Mouse (Mus musculus) heart, adult 2 months (tissue): Measurements from ENCODE around the gene Mybpc1. TPM values are rescaled to one million over a fixed set of nuclear protein-coding genes. Genes with fewer than 3 reads are reported as not detected.

Experiments
- DNase-seq, 2 experiments: peaks; one replicate each; pipeline ENCODE4 v3.0.0; 2021
- H3K27ac ChIP-seq: fragments of 200-600 bp; 2 replicates; pipeline ENCODE4 v1.8.1; 2022
- H3K27me3 ChIP-seq: fragments of 200-500 bp; 2 replicates; pipeline ENCODE4 v1.6.1; 2012; ENCODE audit warnings: mild to moderate bottlenecking, low read length, inconsistent platforms, mixed read lengths; ENCODE audit not compliant: control insufficient read depth, insufficient read depth
- H3K36me3 ChIP-seq: fragments of 200-500 bp; 2 replicates; pipeline ENCODE4 v1.6.1; 2012; ENCODE audit warnings: low read length, inconsistent platforms; ENCODE audit not compliant: control insufficient read depth, insufficient read depth
- H3K4me1 ChIP-seq: fragments of 200-500 bp; 2 replicates; pipeline ENCODE4 v1.6.1; 2011; ENCODE audit warnings: low read length; ENCODE audit not compliant: control insufficient read depth, insufficient read depth
- H3K4me3 ChIP-seq: fragments of 200-600 bp; 2 replicates; pipeline ENCODE4 v1.8.1; 2022
- H3K79me2 ChIP-seq: fragments of 200-500 bp; replicated peaks from 2 replicates; pipeline ENCODE4 v1.6.1; 2012; ENCODE audit warnings: mild to moderate bottlenecking, inconsistent platforms, low read length, moderate library complexity, mixed read lengths; ENCODE audit not compliant: control insufficient read depth, insufficient read depth
- H3K9ac ChIP-seq: fragments of 200-500 bp; 2 replicates; pipeline ENCODE4 v1.6.1; 2012; ENCODE audit warnings: low read depth, mild to moderate bottlenecking, control low read depth, inconsistent platforms, low read length, mixed read lengths
- CTCF ChIP-seq: fragments of 200-600 bp; IDR thresholded peaks from 2 replicates; pipeline ENCODE4 v1.8.1; 2022; ENCODE audit warnings: antibody characterized with exemption, mild to moderate bottlenecking, moderate library complexity
- EP300 ChIP-seq: fragments of 200-500 bp; IDR thresholded peaks from 2 replicates; pipeline ENCODE4 v1.6.1; 2011; ENCODE audit warnings: low read depth, low read length, control low read depth; ENCODE audit not compliant: insufficient read depth
- POLR2A ChIP-seq: fragments of 200-500 bp; IDR thresholded peaks from 2 replicates; pipeline ENCODE4 v1.6.1; 2011; ENCODE audit warnings: mild to moderate bottlenecking, low read depth, low read length, control low read depth; ENCODE audit not compliant: insufficient read depth
- WGBS: fragments of 180-500 bp; shearing (Covaris S2); methylation state at CpG from one replicate; pipeline ENCODE4 v1.1.7; 2018; 5-methylcytosine and 5-hydroxymethylcytosine counted together
- intact Hi-C: fragments of 180-260 bp; cut with DNase I; formaldehyde crosslinking; loops from one replicate; pipeline ENCODE4 v1.15.1; 2025
- long read RNA-seq: library from polyadenylated mRNA; stranded (forward); transcript quantifications from one replicate; pipeline ENCODE4 v2.0.0, GENCODE M21; 2021
- polyA plus RNA-seq: library from polyadenylated mRNA; depleted of rRNA; stranded (reverse); fragments of >200 nt; gene quantifications from 2 replicates; pipeline ENCODE4 v1.2.3, GENCODE M21; 2012; rRNA removed
- total RNA-seq, 2 experiments: library from RNA; stranded (reverse); gene quantifications; 2 replicates each; pipeline ENCODE4 v1.2.3; 2021

Mybpc1 gene
- under 1 TPM; 0.14 to 0.42 TPM for total RNA-seq
- 0.06 and 0.18 TPM in 2 replicates for polyA plus RNA-seq
- long read RNA-seq: 0 reads

DNA sequence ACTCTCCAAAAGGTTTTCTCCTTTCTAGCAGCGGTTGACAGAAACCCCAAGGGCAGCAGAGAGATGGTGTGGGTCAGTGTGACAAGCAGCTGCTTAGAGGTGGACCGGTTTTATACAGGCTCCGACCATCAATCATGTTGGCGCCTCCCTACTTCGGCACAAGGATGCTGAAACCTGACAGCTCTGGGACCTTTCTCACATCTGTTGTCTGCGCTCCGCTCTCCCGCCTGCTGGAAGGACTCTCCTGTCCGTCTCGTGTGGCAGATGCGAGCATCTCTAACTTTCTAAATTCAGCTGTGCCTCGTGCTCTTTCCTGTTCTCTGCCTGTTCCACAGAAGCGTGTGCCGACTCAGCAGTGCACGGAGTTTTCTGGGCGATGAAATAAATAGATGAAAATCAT is at the start of gene Mybpc1:
Mybpc1 (minus strand) TSS at position 210 of the 400 bp plus-strand sequence.
- DNase-seq: no peak
- intact Hi-C loops: no loop called here
- H3K4me1 ChIP-seq: no peaks in the 10 kb centered on the region
- no peaks in the 10 kb centered on the region for H3K79me2 ChIP-seq
- no peak within 1 kb of the TSS for H3K27ac ChIP-seq
- 45% methylated on average over 16 of the region's 16 CpGs for WGBS
- H3K9ac ChIP-seq: no peak within 1 kb of the TSS
- H3K27me3 ChIP-seq: no peaks in the 10 kb centered on the region
- H3K4me3 ChIP-seq: no peak within 1 kb of the TSS
- TF ChIP-seq EP300: no peak
- no peak for TF ChIP-seq CTCF
- TF ChIP-seq POLR2A: no peak
- no peaks in the 10 kb centered on the region for H3K36me3 ChIP-seq

GRCm38 (mm10) chr10:88645448-88645847 is 40.5 kb upstream of the Mybpc1 start:
- H3K79me2 ChIP-seq: no peaks in the 10 kb centered on the region
- no peak overlapping the region for H3K4me3 ChIP-seq
- H3K27ac ChIP-seq: peak overlapping the region; percentile 64
- no peak overlapping the region for H3K9ac ChIP-seq
- intact Hi-C loops: no loop called here
- peak; percentile 22 to 48 for DNase-seq
- H3K27me3 ChIP-seq: no peaks in the 10 kb centered on the region
- no peaks in the 10 kb centered on the region for H3K36me3 ChIP-seq
- no peak for TF ChIP-seq POLR2A
- 0 out of 2 replicates have a peak, but pooled peaks have one; percentile 30 for TF ChIP-seq EP300
- 0 out of 2 replicates have a peak, but pooled peaks cover 1% of the 10 kb centered on the region for H3K4me1 ChIP-seq
- WGBS: 7% methylated on average over 5 of the region's 5 CpGs

DNA sequence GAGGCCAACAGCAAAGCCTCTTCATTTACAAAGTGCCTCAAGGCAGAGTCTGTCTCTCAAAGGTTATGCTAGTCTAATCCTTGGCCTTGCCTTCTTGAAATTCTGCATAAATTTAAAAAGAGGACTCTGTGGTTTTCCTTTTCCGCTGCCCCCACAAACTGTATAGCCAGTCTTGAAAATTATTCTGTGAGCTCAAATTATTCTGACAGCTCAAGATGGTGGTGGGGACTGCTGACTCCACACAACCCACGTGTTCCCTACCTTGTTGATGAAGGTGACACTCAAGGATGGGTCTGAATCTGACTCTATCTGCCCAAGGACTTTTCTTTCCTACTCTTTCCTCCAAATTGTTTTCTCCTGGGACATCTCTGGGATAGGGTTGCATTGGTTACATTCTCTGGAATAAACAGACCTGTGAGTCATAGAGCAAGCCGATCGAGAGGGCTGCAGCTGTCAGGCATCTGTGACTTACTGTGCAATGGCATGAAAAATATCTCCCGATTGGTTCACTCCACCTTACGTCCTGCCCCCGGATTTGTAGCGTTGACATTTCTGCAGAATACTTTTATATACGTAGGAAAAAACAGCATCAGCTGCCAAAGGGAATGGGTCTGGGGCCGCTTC is 26.5 kb upstream of the Mybpc1 start:
- no peak for DNase-seq
- no peak overlapping the region for H3K4me3 ChIP-seq
- no peak overlapping the region for H3K9ac ChIP-seq
- no peaks in the 10 kb centered on the region for H3K4me1 ChIP-seq
- intact Hi-C loops: no loop called here
- WGBS: 72% methylated on average over 10 of the region's 10 CpGs
- no peak overlapping the region for H3K27ac ChIP-seq
- no peaks in the 10 kb centered on the region for H3K36me3 ChIP-seq
- H3K79me2 ChIP-seq: no peaks in the 10 kb centered on the region
- H3K27me3 ChIP-seq: no peaks in the 10 kb centered on the region
- no peak for TF ChIP-seq POLR2A
- TF ChIP-seq EP300: no peak
- no peak for TF ChIP-seq CTCF

- Histone ChIP-seq H3K27me3 (no peaks in the 10 kb centered on the region), H3K4me1 (no peaks in the 10 kb centered on the region), H3K36me3 (no peaks in the 10 kb centered on the region), H3K27ac (no peak overlapping the region), H3K4me3 (no peak overlapping the region), H3K9ac (no peak overlapping the region), H3K79me2 (no peaks in the 10 kb centered on the region)
- TF ChIP-seq EP300: no peak
- TF ChIP-seq CTCF: no peak
- no peak for TF ChIP-seq POLR2A
- WGBS: 63% methylated on average over 2 of the region's 2 CpGs
- no peak for DNase-seq
- intact Hi-C loops: no loop called here
Measured at GRCm38 (mm10) chr10:88630663-88631329, 25.8 kb upstream of the Mybpc1 start.

- no peak for DNase-seq
- no peak overlapping the region for H3K9ac ChIP-seq
- intact Hi-C loops: no loop called here
- H3K27me3 ChIP-seq: no peaks in the 10 kb centered on the region
- 88% methylated on average over 4 of the region's 4 CpGs for WGBS
- no peak overlapping the region for H3K27ac ChIP-seq
- no peaks in the 10 kb centered on the region; the same call in 1 of the 2 replicates for H3K4me1 ChIP-seq
- H3K4me3 ChIP-seq: no peak overlapping the region
- TF ChIP-seq CTCF (no peak), POLR2A (no peak), EP300 (no peak)
- H3K36me3 ChIP-seq: no peaks in the 10 kb centered on the region
- H3K79me2 ChIP-seq: no peaks in the 10 kb centered on the region
Measured at GRCm38 (mm10) chr10:88627052-88627451, 22.1 kb upstream of the Mybpc1 start.

GRCm38 (mm10) chr10:88626176-88626575 is 21.2 kb upstream of the Mybpc1 start:
- WGBS: 80% methylated on average over 3 of the region's 3 CpGs
- H3K4me1 ChIP-seq: no peaks in the 10 kb centered on the region; the same call in 1 of the 2 replicates
- H3K9ac ChIP-seq: no peak overlapping the region
- H3K27me3 ChIP-seq: no peaks in the 10 kb centered on the region
- no peak for TF ChIP-seq EP300
- no peak for TF ChIP-seq POLR2A
- TF ChIP-seq CTCF: no peak
- intact Hi-C loops: no loop called here
- DNase-seq: no peak
- H3K79me2 ChIP-seq: no peaks in the 10 kb centered on the region
- no peaks in the 10 kb centered on the region for H3K36me3 ChIP-seq
- no peak overlapping the region for H3K4me3 ChIP-seq
- no peak overlapping the region for H3K27ac ChIP-seq
